Mouse (Mus musculus): ENCODE data around the gene Ccdc177.

DNA sequence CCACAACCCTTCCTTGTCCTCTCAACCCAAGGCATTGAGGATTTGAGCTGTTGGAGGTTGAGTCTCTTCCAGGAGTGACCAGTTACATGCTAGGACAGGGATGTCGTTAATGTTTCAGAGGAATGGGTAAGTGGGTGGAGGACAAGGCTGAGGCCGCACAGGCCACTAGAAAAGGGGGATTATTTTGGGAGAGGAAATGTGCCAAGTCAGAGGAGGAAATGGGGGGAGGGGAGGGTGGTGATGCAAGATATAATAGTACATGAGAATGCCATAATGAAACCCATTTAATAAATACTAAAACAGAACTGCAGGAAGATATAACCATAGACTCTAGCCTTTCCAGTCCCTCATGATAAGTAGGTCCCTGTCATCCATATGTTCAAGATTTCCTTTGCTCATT lies 49.5 kb upstream of the Ccdc177 start:
- no peak for TF ChIP-seq TAL1 (conservative IDR thresholded peaks at IDR 0.05; ENCODE audit: low read depth, low read length)
- TF ChIP-seq CTCF (IDR thresholded peaks at IDR 0.05; ENCODE audit: low read depth, low read length): no peak
